Mouse (Mus musculus): Measurements from ENCODE around the gene Plcb4. TPM values are rescaled to one million over a fixed set of nuclear protein-coding genes. Genes with fewer than 3 reads are reported as not detected.

The Plcb4 gene
- total and polyA plus RNA-seq, 3 experiments, result not detected

DNA sequence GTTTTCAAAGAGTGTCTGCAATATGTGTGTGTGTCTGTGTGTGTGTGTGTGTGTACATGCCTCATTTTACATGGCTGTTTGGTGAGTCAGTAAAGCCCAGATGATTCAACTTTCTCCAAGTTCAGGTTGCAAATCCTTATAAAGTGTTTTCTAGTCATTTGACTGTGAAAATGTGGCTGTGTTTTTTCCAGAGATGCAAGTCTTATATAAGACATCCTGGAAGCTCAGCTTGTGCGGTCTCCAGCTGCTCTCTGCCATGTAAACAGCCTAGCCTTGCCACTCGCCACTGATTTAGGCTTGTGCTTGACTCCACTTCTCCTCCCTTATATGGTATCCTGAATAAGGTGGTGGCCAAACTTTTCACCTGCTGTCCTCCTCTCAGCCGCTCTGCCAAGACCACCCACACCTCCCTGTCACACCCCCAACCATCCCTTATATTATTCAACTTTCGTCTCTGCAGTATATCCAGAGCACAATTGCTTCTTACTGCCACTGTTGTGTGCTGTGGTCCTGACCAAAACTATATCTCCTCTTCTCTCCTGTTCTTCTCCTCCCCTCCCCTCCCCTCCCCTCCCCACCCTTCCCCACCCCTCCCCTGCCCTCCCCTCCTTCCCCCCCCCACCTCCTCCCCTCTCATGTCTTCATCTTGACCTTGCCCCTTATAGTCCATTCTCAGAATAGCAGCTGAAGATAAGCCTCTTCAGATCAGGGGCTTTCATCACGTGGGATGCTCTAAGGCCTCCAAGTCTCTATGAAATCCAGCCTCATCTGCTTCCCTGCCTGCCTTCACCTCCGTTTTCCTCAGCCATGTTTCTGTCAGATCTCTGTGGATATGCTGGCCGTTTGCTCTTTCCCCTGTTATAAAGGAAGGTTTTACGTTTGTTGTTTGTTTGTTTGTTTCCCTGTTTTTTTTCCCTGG lies 255.8 kb downstream of the Plcb4 start:
- no peak for TF ChIP-seq USF2 (conservative IDR thresholded peaks at IDR 0.05; ENCODE audit: low read depth, low read length)
- no peak for TF ChIP-seq NELFE (IDR thresholded peaks at IDR 0.05; ENCODE audit: low read depth, low read length)
- no peak for TF ChIP-seq MAZ (IDR thresholded peaks at IDR 0.05; ENCODE audit: low read depth, low read length)
- TF ChIP-seq MXI1 (IDR thresholded peaks at IDR 0.05; ENCODE audit: low read depth, low read length), result no peak
- TF ChIP-seq CTCF (conservative IDR thresholded peaks at IDR 0.05 in 1 of 2, IDR thresholded peaks at IDR 0.05 in 1 of 2; ENCODE audit: low read depth in 2 of 2, low read length in 2 of 2), result no peak
- no peak for TF ChIP-seq NRF1 (IDR thresholded peaks at IDR 0.05; ENCODE audit: low read depth, low read length)
- TF ChIP-seq JUND (conservative IDR thresholded peaks at IDR 0.05; ENCODE audit: low read depth, low read length), result no peak
- no peak for TF ChIP-seq ZMIZ1 (IDR thresholded peaks at IDR 0.05; ENCODE audit: low read depth, low read length)
- in situ Hi-C loops (cut with MboI; ENCODE audit: low pct_ligation_motif_present, low pct_unique_long_range_greater_than_20kb, low sequenced_read_pairs) (no loop called here), dilution Hi-C loops (cut with MboI; ENCODE audit: extremely low pct_ligation_motif_present, extremely low pct_unique_long_range_greater_than_20kb, low sequenced_read_pairs) (no loop called here)
- H3K36me3 ChIP-seq (replicated peaks in 1 of 2; ENCODE audit: control insufficient read depth in 1 of 2, insufficient read depth in 1 of 2, low read length in 1 of 2), result no peaks in the 10 kb centered on the region
- no peak overlapping the region for H3K27ac ChIP-seq (ENCODE audit: insufficient read depth, low read depth)
- no peaks in the 10 kb centered on the region for H3K79me2 ChIP-seq (replicated peaks; ENCODE audit: control insufficient read depth, extremely low read depth, insufficient read depth, poor library complexity, severe bottlenecking)
- H3K9me3 ChIP-seq (replicated peaks; ENCODE audit: low read length), result peaks cover 73% of the 10 kb centered on the region
- no peaks in the 10 kb centered on the region for H3K27me3 ChIP-seq (replicated peaks)
- no peak for DNase-seq (ENCODE audit: extremely low read depth)
- no peak overlapping the region for H3K9ac ChIP-seq (ENCODE audit: insufficient read depth, low read depth)
- H3K4me1 ChIP-seq (ENCODE audit: control insufficient read depth in 1 of 2, insufficient read depth in 2 of 2), result no peaks in the 10 kb centered on the region
- no peak overlapping the region for H3K4me2 ChIP-seq (ENCODE audit: insufficient read depth, low read depth, poor library complexity, severe bottlenecking)
- H3K4me3 ChIP-seq (replicated peaks in 1 of 3; ENCODE audit: low read depth in 2 of 3, low read length in 2 of 3, poor library complexity in 1 of 3), result no peak overlapping the region

GRCm38 (mm10) chr2:135915928-135916327 lies 257.1 kb downstream of the Plcb4 start:
- no peak overlapping the region for H3K9ac ChIP-seq (ENCODE audit: insufficient read depth, low read depth)
- H3K4me2 ChIP-seq (ENCODE audit: insufficient read depth, low read depth, poor library complexity, severe bottlenecking), result no peak overlapping the region
- H3K27ac ChIP-seq (ENCODE audit: insufficient read depth, low read depth), result no peak overlapping the region
- dilution Hi-C loops (cut with MboI; ENCODE audit: extremely low pct_ligation_motif_present, extremely low pct_unique_long_range_greater_than_20kb, low sequenced_read_pairs) (no loop called here), in situ Hi-C loops (cut with MboI; ENCODE audit: low pct_ligation_motif_present, low pct_unique_long_range_greater_than_20kb, low sequenced_read_pairs) (no loop called here)
- H3K4me1 ChIP-seq (ENCODE audit: control insufficient read depth in 1 of 2, insufficient read depth in 2 of 2), result no peaks in the 10 kb centered on the region
- no peaks in the 10 kb centered on the region for H3K27me3 ChIP-seq (replicated peaks)
- TF ChIP-seq ELF1 (IDR thresholded peaks at IDR 0.05; ENCODE audit: low read depth, low read length) (no peak), JUND (conservative IDR thresholded peaks at IDR 0.05; ENCODE audit: low read depth, low read length) (no peak), ETS1 (conservative IDR thresholded peaks at IDR 0.05; ENCODE audit: low read depth, low read length) (no peak), USF2 (conservative IDR thresholded peaks at IDR 0.05; ENCODE audit: low read depth, low read length) (no peak), BHLHE40 (IDR thresholded peaks at IDR 0.05; ENCODE audit: low read depth, low read length) (no peak), MAX (IDR thresholded peaks at IDR 0.05; ENCODE audit: low read length) (no peak), E2F4 (IDR thresholded peaks at IDR 0.05; ENCODE audit: insufficient replicate concordance, low read depth, low read length) (no peak), ZKSCAN1 (IDR thresholded peaks at IDR 0.05; ENCODE audit: borderline replicate concordance, low read depth, low read length) (no peak), MEF2A (IDR thresholded peaks at IDR 0.05; ENCODE audit: borderline replicate concordance, low read depth, low read length) (no peak)
- no peaks in the 10 kb centered on the region for H3K79me2 ChIP-seq (replicated peaks; ENCODE audit: control insufficient read depth, extremely low read depth, insufficient read depth, poor library complexity, severe bottlenecking)
- no peak overlapping the region for H3K4me3 ChIP-seq (replicated peaks in 1 of 3; ENCODE audit: low read depth in 2 of 3, low read length in 2 of 3, poor library complexity in 1 of 3)
- H3K9me3 ChIP-seq (replicated peaks; ENCODE audit: low read length), result peaks cover 78% of the 10 kb centered on the region
- no peak for DNase-seq (ENCODE audit: extremely low read depth)
- no peaks in the 10 kb centered on the region for H3K36me3 ChIP-seq (replicated peaks in 1 of 2; ENCODE audit: control insufficient read depth in 1 of 2, insufficient read depth in 1 of 2, low read length in 1 of 2)

All from CH12.LX (cell line).